Mouse (Mus musculus) embryonic facial prominence, embryonic 13.5 days (tissue): ENCODE results near the gene Tnfrsf14. TPM values are rescaled to one million over a fixed set of nuclear protein-coding genes. Genes with fewer than 3 reads are reported as not detected.

Source experiments
- ATAC-seq: fragments of 200-750 bp; cut with Nextera tagmentation; 2 replicates; pipeline ENCODE4 v1.8.0; 2017; ENCODE audit warnings: low read depth; ENCODE audit not compliant: insufficient number of reproducible peaks, insufficient read depth, low FRiP score, low TSS enrichment
- H3K27ac ChIP-seq: fragments of 300-500 bp; sonication (generic); 2 replicates; pipeline ENCODE4 v1.5.1; 2015; ENCODE audit warnings: moderate library complexity, mild to moderate bottlenecking, inconsistent platforms
- H3K27me3 ChIP-seq: fragments of 300-500 bp; sonication (generic); 2 replicates; pipeline ENCODE4 v1.6.1; 2015; ENCODE audit warnings: mild to moderate bottlenecking, inconsistent platforms
- H3K36me3 ChIP-seq: fragments of 300-500 bp; sonication (generic); 2 replicates; pipeline ENCODE4 v1.6.1; 2015; ENCODE audit warnings: mild to moderate bottlenecking, inconsistent platforms
- H3K4me1 ChIP-seq: fragments of 300-500 bp; sonication (generic); 2 replicates; pipeline ENCODE4 v1.6.1; 2015; ENCODE audit warnings: inconsistent platforms
- H3K4me2 ChIP-seq: fragments of 300-500 bp; sonication (generic); 2 replicates; pipeline ENCODE4 v1.6.1; 2015; ENCODE audit warnings: moderate library complexity, mild to moderate bottlenecking, inconsistent platforms
- H3K4me3 ChIP-seq: fragments of 300-500 bp; sonication (generic); 2 replicates; pipeline ENCODE4 v1.5.1; 2015; ENCODE audit warnings: mild to moderate bottlenecking, inconsistent platforms
- H3K9ac ChIP-seq: fragments of 300-500 bp; sonication (generic); 2 replicates; pipeline ENCODE4 v1.6.1; 2015; ENCODE audit warnings: mild to moderate bottlenecking, inconsistent platforms
- H3K9me3 ChIP-seq: fragments of 300-500 bp; sonication (generic); 2 replicates; pipeline ENCODE4 v1.6.1; 2016; ENCODE audit warnings: inconsistent platforms
- WGBS: fragments of 180-500 bp; shearing (Covaris S2); methylation state at CpG from one replicate; pipeline ENCODE4 v1.1.7; 2015; ENCODE audit warnings: mixed read lengths; 5-methylcytosine and 5-hydroxymethylcytosine counted together
- polyA plus RNA-seq: library from polyadenylated mRNA; unstranded; fragments of >200 nt; fragmentation: Nextera tagmentation; extraction: Ambion mirVana; gene quantifications from 2 replicates; pipeline ENCODE4 v1.2.1, GENCODE M21; 2015

The Tnfrsf14 gene
- polyA plus RNA-seq, 1 experiment from 2014 or later: 1.8 TPM

- peaks cover 30% of the 10 kb centered on the region for H3K27me3 ChIP-seq
- peak overlapping the region; percentile 57 for H3K9ac ChIP-seq
- H3K4me3 ChIP-seq: peak overlapping the region; percentile 35
- peaks cover 25% of the 10 kb centered on the region for H3K4me1 ChIP-seq
- no peaks in the 10 kb centered on the region for H3K36me3 ChIP-seq
- 3% methylated on average over 8 of the region's 8 CpGs for WGBS
- no peak overlapping the region for H3K27ac ChIP-seq
- no peaks in the 10 kb centered on the region for H3K9me3 ChIP-seq
- ATAC-seq: peak; percentile 82
- H3K4me2 ChIP-seq: peak overlapping the region; percentile 64
Measured at GRCm38 (mm10) chr4:154946319-154946718, 18.0 kb upstream of the Tnfrsf14 start.

DNA sequence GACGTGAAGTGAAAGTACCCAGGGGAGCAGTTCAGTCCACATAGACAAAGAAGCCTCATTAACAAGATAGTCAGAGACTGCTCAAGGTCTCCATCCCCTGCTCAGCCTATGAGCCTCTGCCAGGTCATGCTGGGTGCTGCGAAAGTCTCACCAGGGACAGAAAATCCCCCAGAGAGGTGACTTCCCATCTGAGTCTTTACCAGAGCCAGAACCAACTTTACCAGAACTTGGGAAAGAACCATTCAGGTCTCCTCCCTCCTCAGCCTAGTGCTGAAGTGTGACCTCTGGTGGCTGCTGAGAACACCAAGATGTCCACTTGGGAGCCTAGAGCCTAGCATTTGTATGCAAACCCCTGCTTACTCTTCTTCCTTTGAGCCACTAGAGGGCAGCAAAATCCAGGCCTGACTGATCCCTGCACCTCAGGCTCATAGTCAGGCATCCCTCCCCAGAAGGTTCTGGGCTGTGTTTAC, 15.8 kb upstream of the Tnfrsf14 start:
- no peak overlapping the region for H3K27ac ChIP-seq
- WGBS: 19% methylated on average over 2 of the region's 2 CpGs

GRCm38 (mm10) chr4:154943323-154944039, 15.1 kb upstream of the Tnfrsf14 start:
- no peak overlapping the region for H3K27ac ChIP-seq
- H3K36me3 ChIP-seq: no peaks in the 10 kb centered on the region
- ATAC-seq: no peak
- WGBS: 88% methylated on average over 6 of the region's 6 CpGs
- H3K4me3 ChIP-seq: no peak overlapping the region
- H3K4me1 ChIP-seq: peaks cover 13% of the 10 kb centered on the region
- no peaks in the 10 kb centered on the region for H3K9me3 ChIP-seq
- H3K27me3 ChIP-seq: peaks cover 5% of the 10 kb centered on the region
- H3K4me2 ChIP-seq: no peak overlapping the region
- H3K9ac ChIP-seq: no peak overlapping the region

More for the DNA sequence above, 15.8 kb upstream of the Tnfrsf14 start:
- H3K9ac ChIP-seq: no peak overlapping the region
- no peaks in the 10 kb centered on the region for H3K9me3 ChIP-seq
- ATAC-seq: peak; percentile 67; the same call in 1 of the 2 replicates
- peaks cover 12% of the 10 kb centered on the region for H3K27me3 ChIP-seq
- H3K4me1 ChIP-seq: peaks cover 20% of the 10 kb centered on the region
- no peaks in the 10 kb centered on the region for H3K36me3 ChIP-seq
- no peak overlapping the region for H3K4me2 ChIP-seq
- no peak overlapping the region for H3K4me3 ChIP-seq

GRCm38 (mm10) chr4:154942632-154943322, 14.4 kb upstream of the Tnfrsf14 start:
- H3K9me3 ChIP-seq: no peaks in the 10 kb centered on the region
- no peaks in the 10 kb centered on the region for H3K27me3 ChIP-seq
- H3K27ac ChIP-seq: no peak overlapping the region
- no peaks in the 10 kb centered on the region for H3K36me3 ChIP-seq
- H3K4me2 ChIP-seq: no peak overlapping the region
- no peak overlapping the region for H3K9ac ChIP-seq
- no peak for ATAC-seq
- WGBS: 71% methylated on average over 10 of the region's 10 CpGs
- H3K4me1 ChIP-seq: peaks cover 9% of the 10 kb centered on the region
- H3K4me3 ChIP-seq: no peak overlapping the region

DNA sequence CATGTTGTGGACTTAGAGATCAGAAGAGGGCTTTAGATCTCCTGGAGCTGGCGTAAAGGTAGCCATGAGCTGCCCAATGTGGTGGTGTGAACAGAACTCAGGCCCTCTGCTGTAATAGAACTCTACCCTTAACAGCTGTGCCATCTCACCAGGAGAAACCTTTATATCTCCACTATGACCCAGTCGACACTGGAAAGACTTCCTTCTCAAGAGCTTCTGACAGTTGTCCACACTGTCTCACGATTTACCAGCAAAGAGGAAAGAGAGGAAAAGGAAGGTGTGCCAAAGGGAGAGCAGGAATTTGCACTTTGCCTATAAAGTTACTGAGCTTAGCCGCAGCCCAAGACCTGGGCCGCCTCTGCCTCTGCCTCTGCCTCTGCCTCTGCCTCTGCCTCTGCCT, 13.5 kb upstream of the Tnfrsf14 start:
- no peak for ATAC-seq
- H3K9me3 ChIP-seq: no peaks in the 10 kb centered on the region
- peaks cover 9% of the 10 kb centered on the region for H3K4me1 ChIP-seq
- H3K4me2 ChIP-seq: no peak overlapping the region
- no peaks in the 10 kb centered on the region for H3K27me3 ChIP-seq
- no peak overlapping the region for H3K27ac ChIP-seq
- no peak overlapping the region for H3K9ac ChIP-seq
- 81% methylated on average over 5 of the region's 5 CpGs for WGBS
- H3K36me3 ChIP-seq: no peaks in the 10 kb centered on the region
- H3K4me3 ChIP-seq: no peak overlapping the region

DNA sequence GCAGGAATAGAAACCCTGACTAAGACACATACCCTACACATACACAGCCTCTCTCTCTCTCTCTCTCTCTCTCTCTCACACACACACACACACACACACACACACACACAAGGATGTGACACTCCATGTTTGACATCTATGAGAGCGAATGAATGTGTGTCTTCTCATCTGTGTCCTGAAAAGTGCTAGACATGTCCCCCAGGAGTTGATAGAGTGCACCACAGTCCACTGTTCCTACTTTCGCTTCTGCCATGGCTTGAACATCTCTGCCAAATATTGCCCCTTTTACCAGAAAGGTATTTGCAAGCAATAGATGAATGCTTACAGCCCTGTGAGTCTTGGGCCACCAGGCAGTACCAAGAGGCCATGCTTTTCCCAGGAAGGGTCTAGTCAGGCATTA, 11.8 kb upstream of the Tnfrsf14 start:
- Histone ChIP-seq H3K27me3 (no peaks in the 10 kb centered on the region), H3K4me1 (no peaks in the 10 kb centered on the region), H3K9ac (no peak overlapping the region), H3K4me3 (no peak overlapping the region), H3K4me2 (no peak overlapping the region), H3K9me3 (no peaks in the 10 kb centered on the region), H3K36me3 (no peaks in the 10 kb centered on the region), H3K27ac (no peak overlapping the region)
- ATAC-seq: no peak
- WGBS: 89% methylated on average over 2 of the region's 2 CpGs

DNA sequence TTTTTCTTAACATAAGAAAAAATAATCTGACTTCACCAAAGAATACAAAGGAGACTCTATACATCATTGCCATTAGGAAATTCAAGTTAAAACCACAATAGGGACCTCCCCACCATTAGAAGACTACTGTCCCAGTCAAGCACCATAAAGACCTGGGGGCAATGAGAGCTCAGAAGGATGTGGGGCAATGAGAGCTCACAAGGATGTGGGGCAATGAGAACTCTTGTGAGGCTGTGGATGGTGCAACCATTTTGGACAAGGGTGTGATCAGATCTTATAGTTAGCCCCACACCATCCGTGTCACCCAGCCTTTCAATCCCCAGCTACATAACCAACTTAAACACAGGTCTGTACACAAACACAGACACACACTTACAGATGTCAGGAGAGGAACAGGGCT, 9.4 kb upstream of the Tnfrsf14 start:
- H3K4me1 ChIP-seq: no peaks in the 10 kb centered on the region
- H3K9ac ChIP-seq: no peak overlapping the region
- H3K4me3 ChIP-seq: no peak overlapping the region
- ATAC-seq: no peak
- H3K36me3 ChIP-seq: no peaks in the 10 kb centered on the region
- H3K27me3 ChIP-seq: no peaks in the 10 kb centered on the region; the same call in 1 of the 2 replicates
- H3K9me3 ChIP-seq: no peaks in the 10 kb centered on the region
- WGBS: 76% methylated on average over 1 of the region's 1 CpGs
- no peak overlapping the region for H3K4me2 ChIP-seq
- H3K27ac ChIP-seq: no peak overlapping the region

DNA sequence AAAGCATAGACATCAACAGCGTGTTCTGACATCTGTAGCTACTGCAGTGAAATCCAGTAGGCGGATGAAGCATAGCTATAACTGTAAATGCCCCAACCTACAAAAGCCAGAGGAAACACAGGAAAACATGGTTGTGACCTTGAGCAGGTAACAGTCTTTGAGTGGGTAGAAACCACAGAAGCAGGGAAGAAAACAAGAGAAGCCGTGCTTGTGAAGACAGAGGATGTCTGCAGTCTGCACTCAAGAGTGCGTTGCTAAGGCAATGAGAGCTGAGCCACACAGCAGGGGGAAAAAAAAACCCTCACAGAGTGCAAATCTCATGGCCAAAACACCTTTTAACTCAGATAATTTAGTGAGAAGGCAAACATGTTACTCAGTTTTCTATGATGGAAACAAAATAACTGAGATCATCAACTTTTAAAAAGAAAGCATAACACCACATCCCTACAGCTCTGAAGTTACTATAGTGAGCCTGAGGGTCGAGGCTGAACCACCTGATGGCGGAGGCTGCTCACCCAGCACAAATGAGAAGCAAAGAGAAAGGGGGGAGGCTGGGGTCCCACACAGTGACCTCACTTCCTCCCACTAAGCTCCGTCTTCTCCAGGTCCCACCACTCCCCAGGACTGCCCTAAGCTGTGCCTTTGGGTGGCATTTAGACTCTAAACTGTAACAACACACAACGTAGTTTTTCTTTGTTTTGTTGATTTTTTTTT, 8.3 kb upstream of the Tnfrsf14 start:
- Histone ChIP-seq H3K36me3 (no peaks in the 10 kb centered on the region), H3K4me2 (no peak overlapping the region), H3K9me3 (no peaks in the 10 kb centered on the region), H3K4me3 (no peak overlapping the region), H3K27me3 (no peaks in the 10 kb centered on the region; the same call in 1 of the 2 replicates), H3K9ac (no peak overlapping the region), H3K27ac (no peak overlapping the region), H3K4me1 (no peaks in the 10 kb centered on the region)
- WGBS: 61% methylated on average over 8 of the region's 8 CpGs
- ATAC-seq: no peak

DNA sequence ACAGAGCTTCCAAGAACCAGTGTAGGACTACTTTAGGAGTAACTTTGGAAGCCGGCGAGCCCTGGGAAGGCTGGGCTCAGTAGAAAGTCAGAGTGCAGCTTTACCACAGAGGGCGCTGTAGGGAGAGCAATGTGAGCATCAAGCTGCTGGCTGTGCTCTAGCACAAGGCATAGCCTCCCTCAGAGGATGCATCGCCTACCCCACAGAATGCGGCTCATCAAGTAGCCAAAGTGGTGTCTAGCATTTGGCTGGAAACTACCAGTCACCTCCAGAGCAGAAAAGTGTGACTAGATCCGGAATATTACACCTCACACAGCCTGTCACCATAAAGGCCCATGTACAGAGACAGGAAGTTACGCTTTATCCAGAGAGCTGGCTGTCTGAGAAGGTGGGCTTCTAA, 7.4 kb upstream of the Tnfrsf14 start:
- WGBS: 80% methylated on average over 7 of the region's 7 CpGs
- H3K27ac ChIP-seq: no peak overlapping the region
- H3K27me3 ChIP-seq: no peaks in the 10 kb centered on the region; the same call in 1 of the 2 replicates
- no peak overlapping the region for H3K9ac ChIP-seq
- H3K4me3 ChIP-seq: no peak overlapping the region
- ATAC-seq: no peak
- H3K9me3 ChIP-seq: no peaks in the 10 kb centered on the region
- H3K36me3 ChIP-seq: no peaks in the 10 kb centered on the region
- H3K4me2 ChIP-seq: no peak overlapping the region
- no peaks in the 10 kb centered on the region for H3K4me1 ChIP-seq

DNA sequence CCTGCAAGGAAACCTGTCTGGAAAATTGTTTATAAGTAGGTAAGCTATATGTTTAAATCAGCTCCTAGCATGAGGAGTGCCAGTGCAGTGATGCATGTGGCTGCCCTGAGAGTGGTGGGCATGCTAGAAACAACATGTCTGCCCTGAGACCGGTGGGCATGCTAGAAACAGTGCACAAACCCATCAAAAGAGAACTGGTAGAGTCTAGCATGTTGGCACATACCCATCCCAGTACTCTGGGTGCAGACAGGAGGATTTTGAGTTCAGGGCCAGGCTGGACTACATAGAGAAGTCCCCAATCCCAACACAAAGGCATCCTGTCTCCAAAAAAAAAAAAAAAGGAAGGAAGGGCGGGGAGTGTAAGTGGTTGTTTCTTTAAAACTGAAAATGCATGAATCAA, 6.4 kb upstream of the Tnfrsf14 start:
- no peaks in the 10 kb centered on the region; the same call in 1 of the 2 replicates for H3K27me3 ChIP-seq
- H3K9ac ChIP-seq: no peak overlapping the region
- ATAC-seq: no peak
- H3K4me2 ChIP-seq: no peak overlapping the region
- no peaks in the 10 kb centered on the region for H3K36me3 ChIP-seq
- H3K4me3 ChIP-seq: no peak overlapping the region
- 87% methylated on average over 2 of the region's 2 CpGs for WGBS
- no peaks in the 10 kb centered on the region for H3K4me1 ChIP-seq
- H3K27ac ChIP-seq: no peak overlapping the region
- H3K9me3 ChIP-seq: no peaks in the 10 kb centered on the region

DNA sequence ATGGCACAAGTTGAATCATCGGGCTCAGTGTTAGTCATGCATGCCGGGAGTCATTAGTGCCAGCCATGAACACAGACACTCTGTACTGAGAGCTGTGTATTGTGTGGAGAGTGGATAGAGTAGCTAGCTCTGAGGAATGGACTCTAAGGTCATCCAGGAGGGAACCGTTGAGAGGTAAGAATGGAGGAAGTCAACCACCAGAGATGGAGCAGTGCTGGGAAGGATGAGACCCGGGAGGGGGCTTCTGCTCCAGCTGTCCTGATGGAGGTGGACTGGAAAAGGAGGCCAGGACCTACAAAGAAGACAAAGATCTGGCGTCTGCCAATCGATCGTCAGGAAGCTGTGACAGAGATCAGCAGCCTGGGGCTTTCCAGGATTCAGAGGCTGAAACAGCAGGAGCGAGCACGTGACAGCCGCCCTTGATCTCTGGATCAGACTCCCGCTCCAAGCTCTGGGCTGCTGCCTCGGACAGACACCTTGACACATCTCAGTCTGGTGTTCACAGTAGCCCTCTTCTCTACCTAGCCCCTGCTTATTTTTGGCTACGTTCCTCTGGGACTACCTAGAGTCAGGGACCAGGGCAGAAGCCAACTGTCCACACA, 5.0 kb upstream of the Tnfrsf14 start:
- no peak overlapping the region for H3K9ac ChIP-seq
- WGBS: 56% methylated on average over 13 of the region's 13 CpGs
- H3K27me3 ChIP-seq: no peaks in the 10 kb centered on the region; the same call in 1 of the 2 replicates
- H3K4me3 ChIP-seq: no peak overlapping the region
- H3K4me2 ChIP-seq: no peak overlapping the region
- H3K27ac ChIP-seq: no peak overlapping the region
- peaks cover 2% of the 10 kb centered on the region for H3K4me1 ChIP-seq
- H3K9me3 ChIP-seq: no peaks in the 10 kb centered on the region
- H3K36me3 ChIP-seq: no peaks in the 10 kb centered on the region
- ATAC-seq: no peak
